10 mouse cellular contexts compared by ENCODE assay signal in the genomic region with DNA sequence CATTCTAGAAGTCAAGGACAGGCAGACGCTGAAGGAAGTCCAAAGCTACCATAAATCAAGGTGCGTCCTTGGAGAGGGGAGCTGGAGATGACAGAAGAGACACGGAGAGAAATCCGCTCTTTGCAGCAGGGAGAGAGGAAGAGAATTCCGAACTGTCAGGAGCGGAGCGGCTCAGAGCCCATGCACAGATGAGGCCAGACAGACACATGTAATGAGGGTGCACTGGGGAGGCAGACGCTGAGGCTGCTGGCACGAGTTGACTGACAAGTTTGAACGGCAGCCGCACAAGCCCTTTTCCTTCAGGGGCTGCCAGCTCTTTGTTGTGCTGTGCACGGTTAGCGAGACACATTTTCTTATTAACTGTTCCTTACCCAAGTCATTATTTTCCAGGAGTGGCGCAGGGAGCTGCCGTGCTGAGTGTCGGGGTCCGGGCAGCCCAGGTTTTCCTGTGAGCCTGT. TPM values are rescaled to one million over a fixed set of nuclear protein-coding genes. Genes with fewer than 3 reads are reported as not detected.
A peak's percentile ranks its signal among the peaks of the same experiment; 100 is the strongest.
DNase-seq lines count a peak whose midpoint lies in the region; ATAC-seq and TF ChIP-seq lines count a peak whose summit lies in the region.
"Had no signal": no experiment of that assay in that cellular context is flagged by ENCODE, and none has a peak within 500 bp of the region (broad histone marks: within the 10 kb centered on the region; RNA-seq: fewer than 3 reads in every experiment).

A gene (minus strand): TSS at position 448 of the 458 bp plus-strand sequence.

- H3K27ac ChIP-seq in forebrain, embryonic 16.5 days (ENCODE audit: low read length): peak within 1 kb of the TSS; percentile 85
- H3K27ac ChIP-seq in heart, postnatal 0 days (ENCODE audit: low read depth): peak within 1 kb of the TSS; percentile 89
- H3K27ac ChIP-seq in liver, embryonic 15.5 days (replicated peaks): 0 out of 2 replicates have a peak within 1 kb of the TSS, but pooled peaks have one; percentile 14
- H3K27ac ChIP-seq in neural tube, embryonic 14.5 days (ENCODE audit: low read depth, low read length): peak within 1 kb of the TSS; percentile 28; the same call in 1 of the 2 replicates

- H3K4me3 ChIP-seq in forebrain, embryonic 16.5 days (replicated peaks; ENCODE audit: low read length): peak within 1 kb of the TSS; percentile 56
- H3K4me3 ChIP-seq in heart, postnatal 0 days (ENCODE audit: low read depth, low read length): peak within 1 kb of the TSS; percentile 53
- peak within 1 kb of the TSS; percentile 42 for H3K4me3 ChIP-seq in liver, embryonic 15.5 days (replicated peaks)
- H3K4me3 ChIP-seq in neural tube, embryonic 14.5 days (ENCODE audit: low read depth, low read length): peak within 1 kb of the TSS; percentile 33

- peak within 1 kb of the TSS; percentile 69 for H3K9ac ChIP-seq in forebrain, embryonic 16.5 days (replicated peaks; ENCODE audit: low read depth, low read length)
- peak within 1 kb of the TSS; percentile 75 for H3K9ac ChIP-seq in heart, postnatal 0 days (replicated peaks; ENCODE audit: low read depth, low read length)
- H3K9ac ChIP-seq in liver, embryonic 15.5 days: 0 out of 2 replicates have a peak within 1 kb of the TSS, but pooled peaks have one; percentile 5
- H3K9ac ChIP-seq in neural tube, embryonic 14.5 days (replicated peaks; ENCODE audit: low read depth, low read length): peak within 1 kb of the TSS; percentile 52

- 1% methylated on average over 17 of the region's 17 CpGs for WGBS in forebrain, embryonic 16.5 days
- WGBS in heart, postnatal 0 days: 2% methylated on average over 17 of the region's 17 CpGs
- 16% methylated on average over 17 of the region's 17 CpGs for WGBS in liver, embryonic 15.5 days (ENCODE audit: insufficient replicate concordance)
- 7% methylated on average over 17 of the region's 17 CpGs for WGBS in neural tube, embryonic 14.5 days

- H3K27me3 ChIP-seq in forebrain, embryonic 16.5 days (replicated peaks; ENCODE audit: control insufficient read depth, insufficient read depth, low read length): no peaks in the 10 kb centered on the region
- H3K27me3 ChIP-seq in heart, postnatal 0 days (ENCODE audit: control insufficient read depth, insufficient read depth, low read length): no peaks in the 10 kb centered on the region
- H3K27me3 ChIP-seq in liver, embryonic 15.5 days: no peaks in the 10 kb centered on the region
- no peaks in the 10 kb centered on the region for H3K27me3 ChIP-seq in neural tube, embryonic 14.5 days (ENCODE audit: control insufficient read depth, insufficient read depth, low read length)

- no peaks in the 10 kb centered on the region for H3K9me3 ChIP-seq in forebrain, embryonic 16.5 days (ENCODE audit: control insufficient read depth, low read length)
- H3K9me3 ChIP-seq in heart, postnatal 0 days (replicated peaks; ENCODE audit: control insufficient read depth, low read length): no peaks in the 10 kb centered on the region
- H3K9me3 ChIP-seq in liver, embryonic 15.5 days (replicated peaks): no peaks in the 10 kb centered on the region
- no peaks in the 10 kb centered on the region for H3K9me3 ChIP-seq in neural tube, embryonic 14.5 days (ENCODE audit: control insufficient read depth, low read length)
- H3K9me3 ChIP-seq: G1E had no signal

- H3K4me2 ChIP-seq in forebrain, embryonic 16.5 days (ENCODE audit: low read length): peak within 1 kb of the TSS; percentile 65
- H3K4me2 ChIP-seq in heart, postnatal 0 days (ENCODE audit: low read depth, low read length): peak within 1 kb of the TSS; percentile 63
- peak within 1 kb of the TSS; percentile 49 for H3K4me2 ChIP-seq in liver, embryonic 15.5 days
- H3K4me2 ChIP-seq in neural tube, embryonic 14.5 days (ENCODE audit: low read depth, low read length): peak within 1 kb of the TSS; percentile 55

- TF ChIP-seq CTCF in heart, postnatal 0 days (IDR thresholded peaks at IDR 0.05; ENCODE audit: low read depth): no peak

- H3K36me3 ChIP-seq in forebrain, embryonic 16.5 days (ENCODE audit: control insufficient read depth, insufficient read depth): no peaks in the 10 kb centered on the region
- H3K36me3 ChIP-seq in heart, postnatal 0 days (replicated peaks; ENCODE audit: control insufficient read depth, insufficient read depth, low read length): no peaks in the 10 kb centered on the region
- H3K36me3 ChIP-seq in liver, embryonic 15.5 days (replicated peaks): no peaks in the 10 kb centered on the region
- H3K36me3 ChIP-seq in neural tube, embryonic 14.5 days (ENCODE audit: control insufficient read depth, insufficient read depth, low read length): no peaks in the 10 kb centered on the region
- H3K36me3 ChIP-seq: G1E had no signal

- peak; percentile 98 for ATAC-seq in forebrain, embryonic 16.5 days
- ATAC-seq in heart, postnatal 0 days (ENCODE audit: insufficient read depth, low read depth): peak; percentile 78
- peak; percentile 34; the same call in 1 of the 2 replicates for ATAC-seq in liver, embryonic 15.5 days (ENCODE audit: insufficient read depth)
- ATAC-seq in neural tube, embryonic 14.5 days (ENCODE audit: low read depth): peak; percentile 88

- H3K4me1 ChIP-seq in forebrain, embryonic 16.5 days (replicated peaks; ENCODE audit: control insufficient read depth, insufficient read depth, low read length): peaks cover 24% of the 10 kb centered on the region
- H3K4me1 ChIP-seq in heart, postnatal 0 days (ENCODE audit: control insufficient read depth, insufficient read depth): peaks cover 10% of the 10 kb centered on the region
- no peaks in the 10 kb centered on the region for H3K4me1 ChIP-seq in liver, embryonic 15.5 days (replicated peaks)
- no peaks in the 10 kb centered on the region for H3K4me1 ChIP-seq in neural tube, embryonic 14.5 days (ENCODE audit: control insufficient read depth, insufficient read depth, low read length)

- peak; percentile 12 for DNase-seq in ovary, adult 18-20 months (ENCODE audit: low spot score)
- DNase-seq in ovary, postnatal 14 days (ENCODE audit: low spot score): no peak
- peak; percentile 74 for DNase-seq in heart, postnatal 0 days (ENCODE audit: low spot score)
- DNase-seq in kidney, postnatal 25 days: peak; percentile 55 to 70
- DNase-seq in thymus, postnatal 36 days: no peak

- TF ChIP-seq EP300 in heart, postnatal 0 days (IDR thresholded peaks at IDR 0.05; ENCODE audit: low read depth): 0 out of 2 replicates have a peak, but pooled peaks have one; percentile 14

RNA-seq across cellular contexts. Expression of the gene that starts here (rescaled TPM):
- polyA plus RNA-seq in forebrain, embryonic 16.5 days (2015; fragmentation: Nextera tagmentation; extraction: Ambion mirVana): 19.7 and 22.9 TPM in 2 replicates
- total RNA-seq in heart, postnatal 0 days (2014; rRNA removed; ENCODE audit: low replicate concordance): 7.9 and 10.9 TPM in 2 replicates
- 23.2 and 29.7 TPM in 2 replicates for polyA plus RNA-seq in heart, postnatal 0 days (2015; fragmentation: Nextera tagmentation; extraction: Ambion mirVana)
- 3.5 and 3.8 TPM in 2 replicates for polyA plus RNA-seq in liver, embryonic 15.5 days (2015; fragmentation: Nextera tagmentation; extraction: Ambion mirVana)
- polyA plus RNA-seq in neural tube, embryonic 14.5 days (2014; fragmentation: Nextera tagmentation; extraction: Ambion mirVana): 6.0 and 8.8 TPM in 2 replicates
- total RNA-seq: neutrophil, adult 5-6 weeks had no signal
- polyA plus RNA-seq: G1E had no signal

Comparison
In these comparisons a context has a peak if more than half of its experiments do, and no peak if none do; other contexts are left out.
1. DNase-seq: peak in ovary, adult 18-20 months (single experiment), heart, postnatal 0 days (single experiment) and kidney, postnatal 25 days (2 of 2); none in ovary, postnatal 14 days (single experiment) and thymus, postnatal 36 days (0 of 2).
2. ATAC-seq: peak in every context shown above with its lines; median percentile 98 in forebrain, embryonic 16.5 days; 88 in neural tube, embryonic 14.5 days; 78 in heart, postnatal 0 days; 34 in liver, embryonic 15.5 days.
3. H3K27ac ChIP-seq: peak in every context shown above with its lines; median percentile 89 in heart, postnatal 0 days; 85 in forebrain, embryonic 16.5 days; 28 in neural tube, embryonic 14.5 days; 14 in liver, embryonic 15.5 days.
4. H3K9ac ChIP-seq: peak in every context shown above with its lines; median percentile 75 in heart, postnatal 0 days; 69 in forebrain, embryonic 16.5 days; 52 in neural tube, embryonic 14.5 days; 5 in liver, embryonic 15.5 days.
5. Peak in every context shown above with its lines, with median percentiles within 50 percentile points of each other: H3K4me2 ChIP-seq and H3K4me3 ChIP-seq.